Mouse (Mus musculus) liver, postnatal 0 days (tissue): ENCODE results near the gene Tmem164. TPM values are rescaled to one million over a fixed set of nuclear protein-coding genes. Genes with fewer than 3 reads are reported as not detected.

ENCODE experiments used
- ATAC-seq: fragments of 200-750 bp; cut with Nextera tagmentation; 2 replicates; pipeline ENCODE4 v1.8.0; 2017; ENCODE audit warnings: mild to moderate bottlenecking, moderate library complexity
- DNase-seq: peaks from one replicate; pipeline ENCODE4 v3.0.0-alpha.2; 2016
- H3K27ac ChIP-seq: fragments of 300-500 bp; sonication (generic); 2 replicates; pipeline ENCODE4 v1.5.1; 2014; ENCODE audit warnings: antibody characterized with exemption, moderate library complexity, mild to moderate bottlenecking, low read depth
- H3K27me3 ChIP-seq: fragments of 300-500 bp; sonication (generic); 2 replicates; pipeline ENCODE4 v1.6.1; 2014; ENCODE audit warnings: low read length, control low read depth, mixed read lengths; ENCODE audit not compliant: insufficient read depth
- H3K36me3 ChIP-seq: fragments of 300-500 bp; sonication (generic); replicated peaks from 2 replicates; pipeline ENCODE4 v1.6.1; 2014; ENCODE audit warnings: mild to moderate bottlenecking, control low read depth, low read length, moderate library complexity, mixed read lengths; ENCODE audit not compliant: insufficient read depth
- H3K4me1 ChIP-seq: fragments of 300-500 bp; sonication (generic); 2 replicates; pipeline ENCODE4 v1.6.1; 2014; ENCODE audit warnings: antibody characterized with exemption, mild to moderate bottlenecking, control low read depth; ENCODE audit not compliant: insufficient read depth
- H3K4me2 ChIP-seq: fragments of 300-500 bp; sonication (generic); 2 replicates; pipeline ENCODE4 v1.6.1; 2014; ENCODE audit warnings: low read depth, mild to moderate bottlenecking, low read length, moderate library complexity, mixed read lengths
- H3K4me3 ChIP-seq: fragments of 300-500 bp; sonication (generic); 2 replicates; pipeline ENCODE4 v1.5.1; 2014; ENCODE audit warnings: low read depth, low read length
- H3K9ac ChIP-seq: fragments of 300-500 bp; sonication (generic); replicated peaks from 2 replicates; pipeline ENCODE4 v1.6.1; 2014; ENCODE audit warnings: mild to moderate bottlenecking, moderate library complexity
- H3K9me3 ChIP-seq: fragments of 300-500 bp; sonication (generic); 2 replicates; pipeline ENCODE4 v1.6.1; 2016; ENCODE audit warnings: mild to moderate bottlenecking, control low read depth, low read length, mixed read lengths
- CTCF ChIP-seq: sonication (generic); IDR thresholded peaks from 2 replicates; pipeline ENCODE4 v1.5.1; 2016; ENCODE audit warnings: antibody characterized with exemption, low read depth
- EP300 ChIP-seq: IDR thresholded peaks from 2 replicates; pipeline ENCODE4 v1.6.1; 2016; ENCODE audit warnings: antibody characterized with exemption, low read depth, mild to moderate bottlenecking
- WGBS: fragments of 180-500 bp; shearing (Covaris S2); extraction: QIAGEN DNeasy Blood & Tissue Kit; methylation state at CpG from one replicate; pipeline ENCODE4 v1.1.7; 2014; ENCODE audit not compliant: insufficient replicate concordance; 5-methylcytosine and 5-hydroxymethylcytosine counted together
- polyA plus RNA-seq: library from polyadenylated mRNA; unstranded; fragments of >200 nt; fragmentation: Nextera tagmentation; extraction: Ambion mirVana; gene quantifications from 2 replicates; pipeline ENCODE4 v1.2.1, GENCODE M21; 2015

Gene Tmem164
- polyA plus RNA-seq, 1 experiment from 2014 or later = 8.7 TPM

- no peak overlapping the region for H3K9ac ChIP-seq
- ATAC-seq (no peak), DNase-seq (no peak)
- 80% methylated on average over 10 of the region's 10 CpGs for WGBS
- no peak overlapping the region for H3K27ac ChIP-seq
- no peak for TF ChIP-seq CTCF
- no peak for TF ChIP-seq EP300
- no peaks in the 10 kb centered on the region for H3K4me1 ChIP-seq
- H3K9me3 ChIP-seq = no peaks in the 10 kb centered on the region
- no peaks in the 10 kb centered on the region for H3K27me3 ChIP-seq
- no peak overlapping the region for H3K4me3 ChIP-seq
- H3K4me2 ChIP-seq = no peak overlapping the region
- H3K36me3 ChIP-seq = peaks cover 3% of the 10 kb centered on the region; the same call in 1 of the 2 replicates
These were observed 105.2 kb downstream of the Tmem164 start for GRCm38 (mm10) chrX:142786160-142787052.

- Histone ChIP-seq H3K9ac (no peak overlapping the region), H3K36me3 (no peaks in the 10 kb centered on the region; the same call in 1 of the 2 replicates), H3K4me3 (no peak overlapping the region), H3K4me2 (no peak overlapping the region), H3K27me3 (no peaks in the 10 kb centered on the region), H3K27ac (no peak overlapping the region), H3K4me1 (no peaks in the 10 kb centered on the region), H3K9me3 (no peaks in the 10 kb centered on the region)
- DNase-seq (no peak), ATAC-seq (no peak)
- 90% methylated on average over 2 of the region's 2 CpGs for WGBS
- TF ChIP-seq EP300 (no peak), CTCF (no peak)
These were observed 111.0 kb downstream of the Tmem164 start for GRCm38 (mm10) chrX:142792185-142792584.

DNA sequence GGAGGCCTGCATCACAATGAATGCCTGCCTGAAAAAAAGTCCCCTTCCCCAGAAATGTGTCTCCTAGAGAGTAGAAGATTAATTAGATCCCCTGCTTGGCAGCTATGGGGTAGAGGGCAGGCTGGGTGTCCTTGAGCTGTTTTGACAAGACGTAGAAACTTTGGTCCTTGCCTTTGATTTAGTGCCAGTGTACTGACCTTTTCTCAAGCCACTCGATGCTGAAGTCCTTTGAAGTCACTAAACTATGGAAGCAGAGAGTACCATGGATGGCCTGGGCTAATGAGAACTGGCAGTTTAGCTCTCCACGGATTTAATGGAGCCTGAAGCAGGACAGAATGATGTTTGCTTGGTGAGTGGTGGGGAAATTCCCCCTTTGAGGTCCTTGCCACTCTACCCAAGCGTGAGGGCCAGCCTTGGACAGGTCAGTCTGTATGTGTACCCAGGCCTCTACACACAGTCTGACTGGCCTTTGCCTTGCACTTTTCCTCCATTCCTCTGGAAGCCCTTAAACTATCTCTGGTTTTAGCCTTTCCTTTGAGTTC, 112.9 kb downstream of the Tmem164 start:
- no peak for TF ChIP-seq CTCF
- Histone ChIP-seq H3K9ac (no peak overlapping the region), H3K4me1 (no peaks in the 10 kb centered on the region), H3K9me3 (no peaks in the 10 kb centered on the region), H3K27me3 (no peaks in the 10 kb centered on the region), H3K36me3 (no peaks in the 10 kb centered on the region), H3K4me2 (no peak overlapping the region), H3K4me3 (no peak overlapping the region), H3K27ac (no peak overlapping the region)
- DNase-seq (no peak), ATAC-seq (no peak)
- WGBS = 71% methylated on average over 4 of the region's 4 CpGs

DNA sequence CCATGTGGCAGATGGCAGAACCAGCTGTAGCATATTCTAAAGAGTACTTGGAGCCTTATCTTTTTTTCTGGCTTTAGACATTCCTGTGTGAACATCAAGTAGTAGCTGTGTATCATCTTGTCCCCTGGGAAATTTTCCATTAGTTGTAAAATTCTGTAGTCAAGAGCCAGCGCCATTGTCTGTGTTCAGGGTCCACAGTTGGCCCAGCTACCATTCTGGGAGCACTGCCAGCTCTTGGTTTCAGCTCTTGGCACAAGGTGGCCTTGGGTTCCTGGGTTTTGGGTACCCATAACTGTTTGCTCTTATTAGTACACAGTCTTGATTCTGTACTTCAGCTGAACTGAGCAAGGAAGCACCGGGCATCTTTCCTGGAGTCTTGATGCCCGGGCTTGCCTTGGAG, 123.4 kb downstream of the Tmem164 start:
- Histone ChIP-seq H3K9me3 (no peaks in the 10 kb centered on the region), H3K36me3 (no peaks in the 10 kb centered on the region), H3K4me1 (no peaks in the 10 kb centered on the region), H3K4me2 (no peak overlapping the region), H3K9ac (no peak overlapping the region), H3K27me3 (no peaks in the 10 kb centered on the region), H3K4me3 (no peak overlapping the region), H3K27ac (no peak overlapping the region)
- TF ChIP-seq CTCF = no peak
- TF ChIP-seq EP300 = no peak
- ATAC-seq (no peak), DNase-seq (no peak)
- 74% methylated on average over 3 of the region's 3 CpGs for WGBS

- no peak for ATAC-seq
- Histone ChIP-seq H3K27ac (no peak overlapping the region), H3K4me1 (no peaks in the 10 kb centered on the region), H3K4me3 (no peak overlapping the region), H3K9ac (no peak overlapping the region), H3K9me3 (no peaks in the 10 kb centered on the region), H3K36me3 (no peaks in the 10 kb centered on the region), H3K4me2 (no peak overlapping the region), H3K27me3 (no peaks in the 10 kb centered on the region)
- no peak for TF ChIP-seq CTCF
- no peak for TF ChIP-seq EP300
- no peak for DNase-seq
- 60% methylated on average over 6 of the region's 6 CpGs for WGBS
These were observed 124.9 kb downstream of the Tmem164 start for GRCm38 (mm10) chrX:142806126-142806525.

GRCm38 (mm10) chrX:142806620-142807061, 125.4 kb downstream of the Tmem164 start:
- no peak for ATAC-seq
- DNase-seq = no peak
- 56% methylated on average over 10 of the region's 10 CpGs for WGBS

More at GRCm38 (mm10) chrX:142806620-142807061, 125.4 kb downstream of the Tmem164 start:
- Histone ChIP-seq H3K9me3 (no peaks in the 10 kb centered on the region), H3K27ac (no peak overlapping the region), H3K4me3 (no peak overlapping the region), H3K9ac (no peak overlapping the region), H3K4me1 (no peaks in the 10 kb centered on the region), H3K36me3 (no peaks in the 10 kb centered on the region), H3K27me3 (no peaks in the 10 kb centered on the region), H3K4me2 (no peak overlapping the region)
- TF ChIP-seq EP300 (no peak), CTCF (0 out of 2 replicates have a peak, but pooled peaks have one; percentile 5)
